Mouse (Mus musculus): ENCODE measurements around the gene Nupl1. TPM values are rescaled to one million over a fixed set of nuclear protein-coding genes. Genes with fewer than 3 reads are reported as not detected.
A peak's percentile ranks its signal among the peaks of the same experiment; 100 is the strongest.

The Nupl1 gene
- polyA plus RNA-seq, 1 experiment = not detected

DNA sequence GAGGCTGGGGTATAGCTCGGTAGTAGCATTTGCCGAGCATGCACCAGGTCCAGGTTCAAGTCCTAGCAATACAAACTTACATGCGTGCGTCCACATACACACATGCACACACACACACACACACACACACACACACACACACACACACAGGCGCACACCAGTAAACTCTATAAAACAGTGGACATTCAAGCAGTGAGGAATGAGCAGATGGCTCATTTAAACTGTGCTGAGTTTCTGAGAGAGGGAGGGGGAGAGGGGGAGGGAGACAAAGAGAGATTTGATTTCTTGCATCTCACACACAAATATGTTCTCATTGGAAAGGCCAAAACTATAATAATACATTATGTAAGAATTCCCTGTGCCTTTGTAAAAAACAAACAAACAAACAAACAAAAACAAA is 55.2 kb downstream of the Nupl1 start:
- TF ChIP-seq CTCF (IDR thresholded peaks at IDR 0.05; ENCODE audit: low read depth, low read length) (no peak), POLR2A (IDR thresholded peaks at IDR 0.05; ENCODE audit: borderline replicate concordance, low read depth, low read length) (no peak)
- H3K4me3 ChIP-seq (ENCODE audit: insufficient read depth, low read length) = no peak overlapping the region
- H3K4me1 ChIP-seq (ENCODE audit: control insufficient read depth, insufficient read depth, low read length) = peaks cover 11% of the 10 kb centered on the region
- H3K27ac ChIP-seq (ENCODE audit: insufficient read depth, low read depth, low read length) = no peak overlapping the region

DNA sequence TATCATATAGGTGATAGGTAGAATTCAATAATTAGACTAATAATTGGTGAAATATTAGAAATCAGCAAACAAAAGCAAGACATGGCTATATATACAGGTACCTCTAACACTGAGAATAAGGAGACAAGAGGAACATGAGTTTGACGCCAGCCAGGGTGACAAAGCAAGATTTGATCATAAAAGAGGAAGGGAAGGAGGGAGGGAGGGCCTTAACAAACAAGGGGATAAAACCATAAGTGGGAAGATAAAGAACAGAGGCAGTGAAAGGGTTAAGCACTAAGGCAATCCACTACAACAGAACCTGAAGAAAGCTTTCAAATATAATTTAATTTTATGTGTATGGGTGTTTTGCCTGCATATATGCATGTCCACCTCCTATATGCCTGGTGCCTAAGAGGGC is 56.6 kb downstream of the Nupl1 start:
- no peak overlapping the region for H3K27ac ChIP-seq (ENCODE audit: insufficient read depth, low read depth, low read length)
- H3K4me1 ChIP-seq (ENCODE audit: control insufficient read depth, insufficient read depth, low read length) = peaks cover 11% of the 10 kb centered on the region
- TF ChIP-seq CTCF (IDR thresholded peaks at IDR 0.05; ENCODE audit: low read depth, low read length) (no peak), POLR2A (IDR thresholded peaks at IDR 0.05; ENCODE audit: borderline replicate concordance, low read depth, low read length) (no peak)
- H3K4me3 ChIP-seq (ENCODE audit: insufficient read depth, low read length) = no peak overlapping the region

DNA sequence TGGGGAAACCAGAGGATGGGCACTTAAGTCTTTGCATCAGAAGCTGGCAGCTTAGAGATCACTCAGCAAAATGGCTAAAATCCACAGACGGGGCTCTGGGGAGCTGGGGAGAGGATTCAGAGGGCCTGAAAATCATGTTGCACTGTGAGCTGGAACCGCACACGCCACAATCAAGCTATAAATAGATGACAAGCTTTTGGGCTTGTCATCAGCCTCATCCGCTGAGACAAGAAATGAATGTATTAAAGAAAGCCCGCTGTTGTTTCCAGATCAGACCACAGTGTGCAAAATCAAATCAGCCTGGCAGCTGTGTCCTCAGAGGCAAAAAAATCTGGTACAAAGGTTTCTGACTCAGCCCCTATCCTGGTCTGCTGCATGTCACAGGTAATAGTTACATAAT is 61.5 kb downstream of the Nupl1 start:
- Histone ChIP-seq H3K27ac (ENCODE audit: insufficient read depth, low read depth, low read length) (no peak overlapping the region), H3K4me1 (ENCODE audit: control insufficient read depth, insufficient read depth, low read length) (peaks cover 2% of the 10 kb centered on the region; the same call in 1 of the 2 replicates), H3K4me3 (ENCODE audit: insufficient read depth, low read length) (no peak overlapping the region)
- no peak for TF ChIP-seq CTCF (IDR thresholded peaks at IDR 0.05; ENCODE audit: low read depth, low read length)
- TF ChIP-seq POLR2A (IDR thresholded peaks at IDR 0.05; ENCODE audit: borderline replicate concordance, low read depth, low read length) = no peak

- Histone ChIP-seq H3K4me1 (ENCODE audit: control insufficient read depth, insufficient read depth, low read length) (no peaks in the 10 kb centered on the region), H3K27ac (ENCODE audit: insufficient read depth, low read depth, low read length) (no peak overlapping the region), H3K4me3 (ENCODE audit: insufficient read depth, low read length) (no peak overlapping the region)
- no peak for TF ChIP-seq POLR2A (IDR thresholded peaks at IDR 0.05; ENCODE audit: borderline replicate concordance, low read depth, low read length)
- no peak for TF ChIP-seq CTCF (IDR thresholded peaks at IDR 0.05; ENCODE audit: low read depth, low read length)
Observed at GRCm38 (mm10) chr14:60188201-60188825, 62.9 kb downstream of the Nupl1 start.

- H3K4me3 ChIP-seq (ENCODE audit: insufficient read depth, low read length) = no peak overlapping the region
- TF ChIP-seq CTCF (IDR thresholded peaks at IDR 0.05; ENCODE audit: low read depth, low read length) (no peak), POLR2A (IDR thresholded peaks at IDR 0.05; ENCODE audit: borderline replicate concordance, low read depth, low read length) (no peak)
Observed at GRCm38 (mm10) chr14:60181306-60181705, 69.9 kb downstream of the Nupl1 start.

GRCm38 (mm10) chr14:60178571-60178955 is 72.7 kb downstream of the Nupl1 start:
- H3K27ac ChIP-seq (ENCODE audit: insufficient read depth, low read depth, low read length) = no peak overlapping the region
- no peaks in the 10 kb centered on the region for H3K4me1 ChIP-seq (ENCODE audit: control insufficient read depth, insufficient read depth, low read length)
- TF ChIP-seq CTCF (IDR thresholded peaks at IDR 0.05; ENCODE audit: low read depth, low read length) (no peak), POLR2A (IDR thresholded peaks at IDR 0.05; ENCODE audit: borderline replicate concordance, low read depth, low read length) (no peak)
- no peak overlapping the region for H3K4me3 ChIP-seq (ENCODE audit: insufficient read depth, low read length)

More at GRCm38 (mm10) chr14:60181306-60181705, 69.9 kb downstream of the Nupl1 start:
- no peak overlapping the region for H3K27ac ChIP-seq (ENCODE audit: insufficient read depth, low read depth, low read length)
- H3K4me1 ChIP-seq (ENCODE audit: control insufficient read depth, insufficient read depth, low read length) = no peaks in the 10 kb centered on the region

- TF ChIP-seq CTCF (IDR thresholded peaks at IDR 0.05; ENCODE audit: low read depth, low read length) = no peak
- TF ChIP-seq POLR2A (IDR thresholded peaks at IDR 0.05; ENCODE audit: borderline replicate concordance, low read depth, low read length) = no peak
- no peak overlapping the region for H3K27ac ChIP-seq (ENCODE audit: insufficient read depth, low read depth, low read length)
Observed at GRCm38 (mm10) chr14:60177614-60178570, 73.3 kb downstream of the Nupl1 start.

GRCm38 (mm10) chr14:60176891-60177613 is 74.2 kb downstream of the Nupl1 start:
- TF ChIP-seq CTCF (IDR thresholded peaks at IDR 0.05; ENCODE audit: low read depth, low read length) (no peak), POLR2A (IDR thresholded peaks at IDR 0.05; ENCODE audit: borderline replicate concordance, low read depth, low read length) (no peak)
- H3K4me3 ChIP-seq (ENCODE audit: insufficient read depth, low read length) = peak overlapping the region; percentile 59
- no peaks in the 10 kb centered on the region for H3K4me1 ChIP-seq (ENCODE audit: control insufficient read depth, insufficient read depth, low read length)
- no peak overlapping the region for H3K27ac ChIP-seq (ENCODE audit: insufficient read depth, low read depth, low read length)

More at GRCm38 (mm10) chr14:60177614-60178570, 73.3 kb downstream of the Nupl1 start:
- Histone ChIP-seq H3K4me3 (ENCODE audit: insufficient read depth, low read length) (peak overlapping the region; percentile 59), H3K4me1 (ENCODE audit: control insufficient read depth, insufficient read depth, low read length) (no peaks in the 10 kb centered on the region)

DNA sequence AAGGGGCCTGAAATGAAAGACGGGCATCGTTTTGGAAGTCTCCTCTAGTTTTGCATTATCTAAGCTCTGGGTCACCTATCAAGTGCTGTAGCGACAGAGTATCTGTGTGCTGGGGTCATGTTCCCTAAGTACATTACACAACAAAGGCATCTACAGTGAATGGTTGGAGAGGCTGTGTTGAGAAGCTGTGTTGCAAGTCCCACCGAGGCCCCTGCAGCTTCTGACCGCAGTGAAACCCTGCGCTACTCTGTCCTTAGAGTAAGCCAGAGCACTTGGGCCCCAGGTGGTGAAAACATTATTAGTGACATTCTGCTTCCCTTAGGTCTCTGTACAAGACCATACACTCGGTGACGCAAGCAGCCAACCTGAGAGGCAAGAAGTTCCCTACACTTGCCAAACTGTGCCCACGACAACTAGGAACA is 74.8 kb downstream of the Nupl1 start:
- Histone ChIP-seq H3K4me1 (ENCODE audit: control insufficient read depth, insufficient read depth, low read length) (no peaks in the 10 kb centered on the region), H3K4me3 (ENCODE audit: insufficient read depth, low read length) (peak overlapping the region; percentile 59), H3K27ac (ENCODE audit: insufficient read depth, low read depth, low read length) (no peak overlapping the region)
- TF ChIP-seq CTCF (IDR thresholded peaks at IDR 0.05; ENCODE audit: low read depth, low read length) = no peak
- TF ChIP-seq POLR2A (IDR thresholded peaks at IDR 0.05; ENCODE audit: borderline replicate concordance, low read depth, low read length) = no peak
